In the genomic region with DNA sequence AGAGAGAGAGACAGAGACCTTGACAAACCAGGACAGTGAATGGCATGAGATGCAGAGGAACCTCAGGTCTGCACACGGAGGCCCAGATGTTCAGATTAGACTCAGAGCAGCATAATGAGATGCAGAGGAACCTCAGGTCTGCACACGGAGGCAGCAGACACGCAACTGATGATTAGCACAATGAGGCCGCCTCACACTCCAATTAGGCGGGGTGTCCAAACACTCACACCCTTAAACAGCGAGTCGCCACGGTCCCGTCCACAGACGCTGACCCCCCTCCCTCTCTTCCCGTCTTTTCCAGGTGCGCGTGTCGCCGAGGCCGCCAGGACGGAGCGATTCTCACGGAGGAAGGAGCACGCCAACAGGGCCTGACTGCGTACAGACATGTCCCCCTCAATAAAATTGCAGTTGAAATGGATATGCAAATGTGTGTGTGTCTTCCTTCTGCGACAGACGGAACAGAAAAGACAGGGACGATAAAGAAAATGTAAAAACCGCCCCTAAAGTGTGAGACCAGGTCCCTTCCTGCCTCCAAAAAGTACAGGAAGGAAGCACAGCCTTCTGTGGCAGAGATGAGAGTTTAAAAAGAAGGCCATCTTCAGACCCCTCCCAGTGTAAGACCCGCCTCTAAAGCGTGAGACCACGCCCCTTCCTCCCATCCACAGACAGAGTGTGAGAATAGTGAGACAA, we compare ENCODE assay signal across 9 mouse cellular contexts. TPM values are rescaled to one million over a fixed set of nuclear protein-coding genes. Genes with fewer than 3 reads are reported as not detected.
DNase-seq lines count a peak whose midpoint lies in the region; ATAC-seq and TF ChIP-seq lines count a peak whose summit lies in the region.
"Not testable (repeated sequence)": the region's sequence is repeated elsewhere in the genome, so short reads cannot be mapped to it uniquely, and the experiment has no call there.
"Had no signal": no experiment of that assay in that cellular context is flagged by ENCODE, and none has a peak within 500 bp of the region (broad histone marks: within the 10 kb centered on the region; RNA-seq: fewer than 3 reads in every experiment).

No protein-coding gene starts in this region.

- H3K27me3 ChIP-seq in hindbrain, postnatal 0 days (ENCODE audit: insufficient read depth, low read length) = not testable (repeated sequence)

- H3K9ac ChIP-seq in hindbrain, postnatal 0 days (replicated peaks; ENCODE audit: low read length) = not testable (repeated sequence)

- 80% methylated on average over 28 of the region's 28 CpGs for WGBS in hindbrain, postnatal 0 days

- not testable (repeated sequence) for H3K36me3 ChIP-seq in hindbrain, postnatal 0 days (ENCODE audit: insufficient read depth, low read length)

- TF ChIP-seq CTCF in hindbrain, postnatal 0 days (IDR thresholded peaks at IDR 0.05; ENCODE audit: low read depth) = not testable (repeated sequence)

- H3K4me3 ChIP-seq in hindbrain, postnatal 0 days (ENCODE audit: low read length) = not testable (repeated sequence)

- peak; percentile 61 to 67 for DNase-seq in adrenal gland, adult (ENCODE audit: inconsistent age in 2 of 2, low spot score in 1 of 2)
- peak; percentile 65 for DNase-seq in embryo, embryonic 11.5 days (ENCODE audit: low read depth, low spot score)
- DNase-seq in gastrocnemius, postnatal 10 days = peak; percentile 24
- peak; percentile 65 for DNase-seq in hindbrain, postnatal 0 days (ENCODE audit: low spot score)
- DNase-seq in left cerebral cortex, adult 8-10 months (ENCODE audit: low spot score in 2 of 2) = peak; percentile 28 to 61
- DNase-seq in mesoderm, embryonic 11.5 days (ENCODE audit: low read depth, low spot score) = peak; percentile 78
- DNase-seq in spleen, adult 18-20 months = peak; percentile 10 to 73

- H3K4me1 ChIP-seq in hindbrain, postnatal 0 days (ENCODE audit: insufficient read depth, low read length) = not testable (repeated sequence)

- not testable (repeated sequence) for ATAC-seq in hindbrain, postnatal 0 days

- not testable (repeated sequence) for H3K4me2 ChIP-seq in hindbrain, postnatal 0 days (ENCODE audit: low read depth, low read length)

- peaks cover 34% of the 10 kb centered on the region for H3K9me3 ChIP-seq in hindbrain, postnatal 0 days (ENCODE audit: low read length)

- not testable (repeated sequence) for H3K27ac ChIP-seq in hindbrain, postnatal 0 days

RNA-seq across cellular contexts. Expression of gene Gm21860, which starts 15.6 kb away (rescaled TPM):
- not detected for total RNA-seq in gastrocnemius, postnatal 10 days (2021)
- not detected in 2 replicates for total RNA-seq in hindbrain, postnatal 0 days (2014; rRNA removed)
- not detected in 2 replicates for polyA plus RNA-seq in hindbrain, postnatal 0 days (2015; fragmentation: Nextera tagmentation; extraction: Ambion mirVana)
- not detected for total RNA-seq in left cerebral cortex, adult 8-10 months (2022)
- polyA plus RNA-seq: liver, embryonic 15.5 days; testis, adult 2 months had no signal

RNA-seq across cellular contexts. Expression of gene Gm47283, which starts 45.6 kb away (rescaled TPM):
- not detected for total RNA-seq in gastrocnemius, postnatal 10 days (2021)
- total RNA-seq in hindbrain, postnatal 0 days (2014; rRNA removed) = not detected in 2 replicates
- polyA plus RNA-seq in hindbrain, postnatal 0 days (2015; fragmentation: Nextera tagmentation; extraction: Ambion mirVana) = not detected in 2 replicates
- not detected for total RNA-seq in left cerebral cortex, adult 8-10 months (2022)
- polyA plus RNA-seq: liver, embryonic 15.5 days; testis, adult 2 months had no signal

Comparison
In these comparisons a context has a peak if more than half of its experiments do, and no peak if none do; other contexts are left out.
1. DNase-seq: peak in every context shown above with its lines; median percentile 78 in mesoderm, embryonic 11.5 days; 65 in embryo, embryonic 11.5 days; 65 in hindbrain, postnatal 0 days; 64 in adrenal gland, adult; 44 in left cerebral cortex, adult 8-10 months; 42 in spleen, adult 18-20 months; 24 in gastrocnemius, postnatal 10 days.